Mouse (Mus musculus) forebrain, embryonic 11.5 days (tissue): ENCODE measurements around the gene Hnrnph3. TPM values are rescaled to one million over a fixed set of nuclear protein-coding genes. Genes with fewer than 3 reads are reported as not detected.

ENCODE experiments used
- ATAC-seq: fragments of 200-750 bp; cut with Nextera tagmentation; replicated peaks from 2 replicates; pipeline ENCODE4 v1.8.0; 2017; ENCODE audit warnings: moderate TSS enrichment; ENCODE audit not compliant: low FRiP score
- DNase-seq: peaks from one replicate; pipeline ENCODE4 v3.0.0-alpha.2; 2017; ENCODE audit warnings: low spot score
- H3K27ac ChIP-seq: fragments of 300-500 bp; sonication (generic); 2 replicates; pipeline ENCODE4 v1.5.1; 2014; ENCODE audit warnings: low read depth, low read length
- H3K27me3 ChIP-seq: fragments of 300-500 bp; sonication (generic); 2 replicates; pipeline ENCODE4 v1.6.1; 2014; ENCODE audit warnings: mild to moderate bottlenecking, low read length, mixed read lengths; ENCODE audit not compliant: control insufficient read depth, insufficient read depth
- H3K36me3 ChIP-seq: fragments of 300-500 bp; sonication (generic); 2 replicates; pipeline ENCODE4 v1.6.1; 2014; ENCODE audit warnings: mild to moderate bottlenecking, low read length, moderate library complexity, mixed read lengths; ENCODE audit not compliant: control insufficient read depth, insufficient read depth
- H3K4me1 ChIP-seq: fragments of 300-500 bp; sonication (generic); replicated peaks from 2 replicates; pipeline ENCODE4 v1.6.1; 2014; ENCODE audit warnings: low read length, mixed read lengths; ENCODE audit not compliant: control insufficient read depth, insufficient read depth
- H3K4me2 ChIP-seq: fragments of 300-500 bp; sonication (generic); 2 replicates; pipeline ENCODE4 v1.6.1; 2014; ENCODE audit warnings: low read depth, mild to moderate bottlenecking, low read length, moderate library complexity, mixed read lengths; ENCODE audit not compliant: severe bottlenecking
- H3K4me3 ChIP-seq: fragments of 300-500 bp; sonication (generic); 2 replicates; pipeline ENCODE4 v1.5.1; 2014; ENCODE audit warnings: low read depth, low read length
- H3K9ac ChIP-seq: fragments of 300-500 bp; sonication (generic); 2 replicates; pipeline ENCODE4 v1.6.1; 2014; ENCODE audit warnings: low read length
- H3K9me3 ChIP-seq: fragments of 300-500 bp; sonication (generic); 2 replicates; pipeline ENCODE4 v1.6.1; 2016; ENCODE audit warnings: low read length, mixed read lengths; ENCODE audit not compliant: control insufficient read depth
- WGBS: fragments of 180-500 bp; shearing (Covaris S2); extraction: QIAGEN DNeasy Blood & Tissue Kit; methylation state at CpG from one replicate; pipeline ENCODE4 v1.1.7; 2014; 5-methylcytosine and 5-hydroxymethylcytosine counted together
- polyA plus RNA-seq: library from polyadenylated mRNA; unstranded; fragments of >200 nt; fragmentation: Nextera tagmentation; extraction: Ambion mirVana; gene quantifications from 2 replicates; pipeline ENCODE4 v1.2.1, GENCODE M21; 2014

Hnrnph3 gene
- polyA plus RNA-seq, 1 experiment from 2014 or later = 161 TPM

GRCm38 (mm10) chr10:63013476-63013875 is 10.5 kb downstream of the Hnrnph3 start:
- ATAC-seq = no peak
- no peaks in the 10 kb centered on the region for H3K9me3 ChIP-seq
- no peak for DNase-seq
- H3K27ac ChIP-seq = no peak overlapping the region
- no peak overlapping the region for H3K9ac ChIP-seq
- WGBS = 78% methylated on average over 3 of the region's 3 CpGs
- H3K4me2 ChIP-seq = no peak overlapping the region
- peaks cover 22% of the 10 kb centered on the region; the same call in 1 of the 2 replicates for H3K36me3 ChIP-seq
- no peak overlapping the region for H3K4me3 ChIP-seq
- H3K27me3 ChIP-seq = no peaks in the 10 kb centered on the region
- H3K4me1 ChIP-seq = no peaks in the 10 kb centered on the region

GRCm38 (mm10) chr10:63011556-63011955 is 12.5 kb downstream of the Hnrnph3 start:
- Histone ChIP-seq H3K27me3 (no peaks in the 10 kb centered on the region), H3K4me1 (no peaks in the 10 kb centered on the region), H3K9me3 (no peaks in the 10 kb centered on the region), H3K36me3 (peaks cover 18% of the 10 kb centered on the region; the same call in 1 of the 2 replicates), H3K4me3 (no peak overlapping the region), H3K9ac (no peak overlapping the region), H3K27ac (no peak overlapping the region), H3K4me2 (no peak overlapping the region)
- DNase-seq (no peak), ATAC-seq (no peak)
- WGBS = 94% methylated on average over 6 of the region's 6 CpGs

GRCm38 (mm10) chr10:63010268-63010667 is 13.7 kb downstream of the Hnrnph3 start:
- no peaks in the 10 kb centered on the region for H3K9me3 ChIP-seq
- no peaks in the 10 kb centered on the region for H3K27me3 ChIP-seq
- H3K4me3 ChIP-seq = no peak overlapping the region
- DNase-seq (no peak), ATAC-seq (no peak)
- no peaks in the 10 kb centered on the region for H3K4me1 ChIP-seq
- H3K4me2 ChIP-seq = no peak overlapping the region
- H3K9ac ChIP-seq = no peak overlapping the region
- 85% methylated on average over 4 of the region's 4 CpGs for WGBS
- no peak overlapping the region for H3K27ac ChIP-seq
- H3K36me3 ChIP-seq = peaks cover 12% of the 10 kb centered on the region; the same call in 1 of the 2 replicates

GRCm38 (mm10) chr10:63008193-63008592 is 15.8 kb downstream of the Hnrnph3 start:
- DNase-seq (no peak), ATAC-seq (no peak; the same call in 1 of the 2 replicates)
- Histone ChIP-seq H3K9ac (no peak overlapping the region), H3K27ac (no peak overlapping the region), H3K9me3 (no peaks in the 10 kb centered on the region), H3K4me1 (no peaks in the 10 kb centered on the region), H3K4me3 (no peak overlapping the region), H3K4me2 (no peak overlapping the region), H3K27me3 (no peaks in the 10 kb centered on the region), H3K36me3 (peaks cover 14% of the 10 kb centered on the region)
- 77% methylated on average over 3 of the region's 3 CpGs for whole genome bisulfite sequencing

- Histone ChIP-seq H3K27me3 (no peaks in the 10 kb centered on the region), H3K4me2 (no peak overlapping the region), H3K9ac (no peak overlapping the region), H3K36me3 (peaks cover 8% of the 10 kb centered on the region), H3K9me3 (no peaks in the 10 kb centered on the region), H3K4me3 (no peak overlapping the region), H3K27ac (no peak overlapping the region), H3K4me1 (no peaks in the 10 kb centered on the region)
- ATAC-seq (no peak), DNase-seq (no peak)
- WGBS = 92% methylated on average over 9 of the region's 9 CpGs
Observed at GRCm38 (mm10) chr10:63004556-63004955, 19.5 kb downstream of the Hnrnph3 start.

- WGBS = 77% methylated on average over 9 of the region's 9 CpGs
- H3K36me3 ChIP-seq = peaks cover 8% of the 10 kb centered on the region
- no peak overlapping the region for H3K4me2 ChIP-seq
- no peak overlapping the region for H3K9ac ChIP-seq
- DNase-seq (no peak), ATAC-seq (no peak)
- no peaks in the 10 kb centered on the region for H3K27me3 ChIP-seq
- H3K4me1 ChIP-seq = no peaks in the 10 kb centered on the region
- H3K27ac ChIP-seq = no peak overlapping the region
- no peak overlapping the region for H3K4me3 ChIP-seq
- H3K9me3 ChIP-seq = no peaks in the 10 kb centered on the region
Observed at GRCm38 (mm10) chr10:63003252-63003651, 20.8 kb downstream of the Hnrnph3 start.

- no peak for DNase-seq
- no peak overlapping the region for H3K27ac ChIP-seq
- ATAC-seq = no peak
- no peak overlapping the region for H3K4me3 ChIP-seq
- no peak overlapping the region for H3K9ac ChIP-seq
- H3K4me1 ChIP-seq = no peaks in the 10 kb centered on the region
- no peak overlapping the region for H3K4me2 ChIP-seq
- WGBS = 79% methylated on average over 9 of the region's 9 CpGs
- H3K27me3 ChIP-seq = no peaks in the 10 kb centered on the region
- peaks cover 10% of the 10 kb centered on the region for H3K36me3 ChIP-seq
- H3K9me3 ChIP-seq = no peaks in the 10 kb centered on the region
Observed at GRCm38 (mm10) chr10:63000584-63000983, 23.4 kb downstream of the Hnrnph3 start.

GRCm38 (mm10) chr10:62993991-62994390 is 30.0 kb downstream of the Hnrnph3 start:
- DNase-seq = no peak
- Histone ChIP-seq H3K27me3 (no peaks in the 10 kb centered on the region), H3K4me1 (no peaks in the 10 kb centered on the region), H3K4me3 (no peak overlapping the region), H3K36me3 (peaks cover 10% of the 10 kb centered on the region), H3K9ac (no peak overlapping the region), H3K27ac (no peak overlapping the region), H3K9me3 (no peaks in the 10 kb centered on the region), H3K4me2 (no peak overlapping the region)
- 89% methylated on average over 7 of the region's 9 CpGs for WGBS
- ATAC-seq = no peak

GRCm38 (mm10) chr10:62990636-62991035 is 33.4 kb downstream of the Hnrnph3 start:
- H3K9ac ChIP-seq = no peak overlapping the region
- no peak for DNase-seq
- H3K4me2 ChIP-seq = no peak overlapping the region
- ATAC-seq = no peak
- no peaks in the 10 kb centered on the region for H3K4me1 ChIP-seq
- H3K27me3 ChIP-seq = no peaks in the 10 kb centered on the region
- no peak overlapping the region for H3K27ac ChIP-seq
- H3K4me3 ChIP-seq = no peak overlapping the region
- H3K9me3 ChIP-seq = no peaks in the 10 kb centered on the region
- 95% methylated on average over 15 of the region's 15 CpGs for WGBS
- H3K36me3 ChIP-seq = peaks cover 5% of the 10 kb centered on the region
